Mouse (Mus musculus): ENCODE data around the gene Csnk2a1. TPM values are rescaled to one million over a fixed set of nuclear protein-coding genes. Genes with fewer than 3 reads are reported as not detected.

Csnk2a1 gene
- total RNA-seq, 2 experiments from 2014 or later, result 93.6 to 98.6 TPM

GRCm38 (mm10) chr2:152321558-152321957 lies 94.9 kb downstream of the Csnk2a1 start:
- DNase-seq (ENCODE audit: extremely low spot score in 1 of 2, low spot score in 1 of 2), result no peak

DNA sequence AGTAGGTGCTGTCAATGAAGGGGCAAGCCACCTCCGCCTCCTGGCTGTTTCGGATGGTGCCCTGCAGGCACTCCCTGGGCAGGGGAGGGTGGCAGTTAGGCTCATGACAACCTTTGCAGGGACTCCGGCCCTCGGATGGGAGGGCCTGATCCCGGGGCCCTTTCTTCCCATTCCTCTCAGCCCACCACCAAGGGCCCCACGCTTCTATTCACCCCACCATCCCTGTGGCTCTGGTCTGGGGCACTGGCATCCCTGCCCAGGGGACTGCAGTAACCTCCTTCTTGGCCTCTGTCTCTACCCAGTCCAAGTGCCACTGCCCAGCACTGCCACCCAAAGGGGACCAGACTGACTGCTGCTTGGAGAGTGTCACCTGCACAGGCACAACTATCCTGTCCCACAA lies 95.6 kb downstream of the Csnk2a1 start:
- DNase-seq (ENCODE audit: extremely low spot score in 1 of 2, low spot score in 1 of 2), result no peak

- no peak for DNase-seq (ENCODE audit: extremely low spot score in 1 of 2, low spot score in 1 of 2)
Observed at GRCm38 (mm10) chr2:152323971-152324370, 97.3 kb downstream of the Csnk2a1 start.

DNA sequence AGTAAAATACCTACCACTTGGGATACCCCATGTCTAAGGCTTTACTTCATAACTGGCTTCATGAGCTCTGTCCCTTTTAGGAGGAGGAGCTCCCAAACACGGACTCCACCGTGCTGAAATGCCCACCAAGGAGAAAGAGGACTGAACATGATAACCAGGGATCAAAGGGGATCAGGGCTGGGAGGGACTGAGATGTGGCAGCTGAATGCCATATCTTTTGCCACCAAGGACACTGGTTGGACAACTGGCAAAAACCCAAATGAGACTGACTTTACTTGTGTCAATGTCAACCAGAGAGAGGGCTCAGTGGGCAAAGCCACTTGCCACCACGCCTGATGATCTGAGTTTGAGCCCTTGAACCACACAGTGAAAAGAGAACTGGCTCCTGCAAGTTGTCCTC lies 98.2 kb downstream of the Csnk2a1 start:
- DNase-seq (ENCODE audit: extremely low spot score in 1 of 2, low spot score in 1 of 2), result no peak

DNA sequence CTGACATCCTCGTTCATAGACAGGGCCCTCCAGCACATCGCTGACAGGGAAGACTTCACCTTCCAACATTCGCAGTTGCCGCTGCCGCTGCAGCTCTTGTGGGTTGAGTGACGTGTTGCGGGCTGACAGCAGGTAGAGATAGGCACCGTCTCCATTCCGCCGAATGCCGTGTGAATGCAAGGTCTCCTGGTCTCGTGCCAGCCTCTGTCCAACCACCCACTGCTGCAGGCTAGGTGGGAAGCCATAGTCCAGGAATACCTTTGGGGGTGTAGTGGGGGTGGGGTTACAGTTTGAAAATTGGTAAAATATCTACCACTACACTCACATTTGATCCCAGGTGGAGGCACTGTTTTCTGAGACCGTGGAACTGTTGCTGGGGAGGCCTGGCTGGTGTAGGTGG lies 99.5 kb downstream of the Csnk2a1 start:
- no peak for DNase-seq (ENCODE audit: extremely low spot score in 1 of 2, low spot score in 1 of 2)

- no peak for DNase-seq (ENCODE audit: extremely low spot score in 1 of 2, low spot score in 1 of 2)
Observed at GRCm38 (mm10) chr2:152326654-152327053, 100.0 kb downstream of the Csnk2a1 start.

- no peak for DNase-seq (ENCODE audit: extremely low spot score in 1 of 2, low spot score in 1 of 2)
Observed at GRCm38 (mm10) chr2:152327980-152328379, 101.3 kb downstream of the Csnk2a1 start.

DNA sequence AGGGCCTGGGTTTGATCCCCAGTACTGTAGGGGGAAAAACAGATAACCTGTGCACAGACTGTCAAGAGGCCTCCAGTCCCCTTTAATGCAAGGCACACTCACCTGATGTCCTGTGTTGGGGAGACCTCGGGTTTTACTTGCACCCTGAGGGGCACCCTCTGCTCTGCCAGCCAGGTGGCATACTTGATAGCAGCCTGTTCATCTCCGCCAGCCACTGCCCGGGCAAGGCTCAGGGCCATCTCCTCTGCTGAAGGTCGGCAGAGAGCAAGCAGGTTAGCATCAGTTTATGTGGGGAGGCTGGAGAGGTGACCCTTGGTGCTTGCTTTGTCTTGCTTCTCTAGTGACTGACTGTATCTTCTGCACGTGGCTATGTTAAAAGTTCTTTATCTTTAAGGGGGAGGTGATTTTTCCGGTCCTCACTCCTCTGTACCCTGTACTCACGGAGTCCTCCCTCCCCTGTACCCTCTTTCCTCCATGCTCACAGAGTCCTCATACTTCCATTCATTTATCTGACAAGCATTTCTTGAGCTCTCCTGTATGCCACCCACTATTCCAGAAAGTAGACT lies 104.3 kb downstream of the Csnk2a1 start:
- DNase-seq (ENCODE audit: extremely low spot score in 1 of 2, low spot score in 1 of 2), result no peak

Other genes starting within 250 kb of the Csnk2a1 start
- gene Fam110a, start 246.6 kb upstream of the Csnk2a1 start, total RNA-seq (2021), result 1 to 10 TPM; 7.7 to 8.5 TPM
- 1 to 10 TPM; 2.6 TPM for gene Slc52a3, start 230.3 kb upstream of the Csnk2a1 start, total RNA-seq (2021)
- 10 to 100 TPM; 21.1 to 23.1 TPM for gene Scrt2, start 145.3 kb upstream of the Csnk2a1 start, total RNA-seq (2021)
- gene Srxn1, start 121.3 kb upstream of the Csnk2a1 start, total RNA-seq (2021), result 10 to 100 TPM; 67.2 to 75.2 TPM
- 1 to 10 TPM; 4.3 to 4.7 TPM for gene Tcf15, start 83.3 kb upstream of the Csnk2a1 start, total RNA-seq (2021)
- gene Tbc1d20, start 67.0 kb downstream of the Csnk2a1 start, total RNA-seq (2021), result 10 to 100 TPM; 56.1 to 58.2 TPM
- 100 to 1,000 TPM in 1 of 2 experiments, 10 to 100 TPM in 1; 96.3 to 110 TPM for gene Rbck1, start 105.8 kb downstream of the Csnk2a1 start, total RNA-seq (2021)
- gene Trib3, start 117.2 kb downstream of the Csnk2a1 start, total RNA-seq (2021), result under 1 TPM; 0.23 to 0.39 TPM
- 10 to 100 TPM; 60.6 to 76.6 TPM for gene Nrsn2, start 149.8 kb downstream of the Csnk2a1 start, total RNA-seq (2021)
- gene Sox12, start 171.2 kb downstream of the Csnk2a1 start, total RNA-seq (2021), result 10 to 100 TPM; 16.4 to 19.8 TPM
- gene Zcchc3, start 188.2 kb downstream of the Csnk2a1 start, total RNA-seq (2021), result 10 to 100 TPM; 10.7 to 11.6 TPM
- 1 to 10 TPM; 1.7 to 2.7 TPM for gene 6820408C15Rik, start 188.7 kb downstream of the Csnk2a1 start, total RNA-seq (2021)
- not detected for gene Defb23, start 237.8 kb downstream of the Csnk2a1 start, total RNA-seq (2021)